Mouse (Mus musculus): ENCODE results near the gene Rgs5. TPM values are rescaled to one million over a fixed set of nuclear protein-coding genes. Genes with fewer than 3 reads are reported as not detected.

Gene Rgs5
- 4.8 and 5.4 TPM in 2 replicates for polyA plus RNA-seq (2014; fragmentation: Nextera tagmentation; extraction: Ambion mirVana)

GRCm38 (mm10) chr1:169655256-169655655 is at the start of gene Rgs5:
Gene Rgs5, plus strand, starts transcription at chr1:169655501.
- WGBS, result 14% methylated on average over 8 of the region's 8 CpGs
- H3K4me2 ChIP-seq, result peak within 1 kb of the TSS; percentile 44
- no peaks in the 10 kb centered on the region for H3K27me3 ChIP-seq (replicated peaks; ENCODE audit: control insufficient read depth, insufficient read depth, low read length)
- ATAC-seq (replicated peaks; ENCODE audit: low FRiP score) (no peak), DNase-seq (ENCODE audit: low spot score) (no peak)
- H3K4me1 ChIP-seq (replicated peaks; ENCODE audit: control insufficient read depth, insufficient read depth, low read length), result no peaks in the 10 kb centered on the region
- no peak within 1 kb of the TSS for H3K9ac ChIP-seq (ENCODE audit: low read depth, low read length)
- no peak within 1 kb of the TSS for H3K4me3 ChIP-seq (ENCODE audit: low read depth, low read length)
- no peaks in the 10 kb centered on the region for H3K9me3 ChIP-seq (ENCODE audit: control insufficient read depth, low read length)
- H3K36me3 ChIP-seq (ENCODE audit: control insufficient read depth, insufficient read depth, low read length), result no peaks in the 10 kb centered on the region
- no peak within 1 kb of the TSS for H3K27ac ChIP-seq (ENCODE audit: low read depth, low read length)

GRCm38 (mm10) chr1:169606164-169606563 is 49.1 kb upstream of the Rgs5 start:
- Histone ChIP-seq H3K27me3 (replicated peaks; ENCODE audit: control insufficient read depth, insufficient read depth, low read length) (no peaks in the 10 kb centered on the region), H3K4me2 (no peak overlapping the region), H3K27ac (ENCODE audit: low read depth, low read length) (no peak overlapping the region), H3K4me3 (ENCODE audit: low read depth, low read length) (no peak overlapping the region), H3K36me3 (ENCODE audit: control insufficient read depth, insufficient read depth, low read length) (no peaks in the 10 kb centered on the region), H3K9ac (ENCODE audit: low read depth, low read length) (no peak overlapping the region), H3K4me1 (replicated peaks; ENCODE audit: control insufficient read depth, insufficient read depth, low read length) (no peaks in the 10 kb centered on the region), H3K9me3 (ENCODE audit: control insufficient read depth, low read length) (no peaks in the 10 kb centered on the region)
- WGBS, result 78% methylated on average over 3 of the region's 3 CpGs
- ATAC-seq (replicated peaks; ENCODE audit: low FRiP score) (no peak), DNase-seq (ENCODE audit: low spot score) (no peak)

- Histone ChIP-seq H3K9ac (ENCODE audit: low read depth, low read length) (no peak overlapping the region), H3K4me1 (replicated peaks; ENCODE audit: control insufficient read depth, insufficient read depth, low read length) (no peaks in the 10 kb centered on the region), H3K9me3 (ENCODE audit: control insufficient read depth, low read length) (no peaks in the 10 kb centered on the region), H3K4me3 (ENCODE audit: low read depth, low read length) (no peak overlapping the region), H3K36me3 (ENCODE audit: control insufficient read depth, insufficient read depth, low read length) (no peaks in the 10 kb centered on the region), H3K27ac (ENCODE audit: low read depth, low read length) (no peak overlapping the region), H3K4me2 (no peak overlapping the region), H3K27me3 (replicated peaks; ENCODE audit: control insufficient read depth, insufficient read depth, low read length) (no peaks in the 10 kb centered on the region)
- DNase-seq (ENCODE audit: low spot score) (no peak), ATAC-seq (replicated peaks; ENCODE audit: low FRiP score) (no peak)
- 82% methylated on average over 7 of the region's 7 CpGs for WGBS
These were observed 25.6 kb upstream of the Rgs5 start for GRCm38 (mm10) chr1:169629738-169630137.

- Histone ChIP-seq H3K4me2 (no peak overlapping the region), H3K27ac (ENCODE audit: low read depth, low read length) (no peak overlapping the region), H3K4me1 (replicated peaks; ENCODE audit: control insufficient read depth, insufficient read depth, low read length) (no peaks in the 10 kb centered on the region), H3K4me3 (ENCODE audit: low read depth, low read length) (no peak overlapping the region), H3K9me3 (ENCODE audit: control insufficient read depth, low read length) (no peaks in the 10 kb centered on the region), H3K9ac (ENCODE audit: low read depth, low read length) (no peak overlapping the region), H3K36me3 (ENCODE audit: control insufficient read depth, insufficient read depth, low read length) (no peaks in the 10 kb centered on the region), H3K27me3 (replicated peaks; ENCODE audit: control insufficient read depth, insufficient read depth, low read length) (no peaks in the 10 kb centered on the region)
- DNase-seq (ENCODE audit: low spot score) (no peak), ATAC-seq (replicated peaks; ENCODE audit: low FRiP score) (no peak)
- WGBS, result 72% methylated on average over 14 of the region's 14 CpGs
These were observed 18.0 kb upstream of the Rgs5 start for GRCm38 (mm10) chr1:169637251-169637750.

DNA sequence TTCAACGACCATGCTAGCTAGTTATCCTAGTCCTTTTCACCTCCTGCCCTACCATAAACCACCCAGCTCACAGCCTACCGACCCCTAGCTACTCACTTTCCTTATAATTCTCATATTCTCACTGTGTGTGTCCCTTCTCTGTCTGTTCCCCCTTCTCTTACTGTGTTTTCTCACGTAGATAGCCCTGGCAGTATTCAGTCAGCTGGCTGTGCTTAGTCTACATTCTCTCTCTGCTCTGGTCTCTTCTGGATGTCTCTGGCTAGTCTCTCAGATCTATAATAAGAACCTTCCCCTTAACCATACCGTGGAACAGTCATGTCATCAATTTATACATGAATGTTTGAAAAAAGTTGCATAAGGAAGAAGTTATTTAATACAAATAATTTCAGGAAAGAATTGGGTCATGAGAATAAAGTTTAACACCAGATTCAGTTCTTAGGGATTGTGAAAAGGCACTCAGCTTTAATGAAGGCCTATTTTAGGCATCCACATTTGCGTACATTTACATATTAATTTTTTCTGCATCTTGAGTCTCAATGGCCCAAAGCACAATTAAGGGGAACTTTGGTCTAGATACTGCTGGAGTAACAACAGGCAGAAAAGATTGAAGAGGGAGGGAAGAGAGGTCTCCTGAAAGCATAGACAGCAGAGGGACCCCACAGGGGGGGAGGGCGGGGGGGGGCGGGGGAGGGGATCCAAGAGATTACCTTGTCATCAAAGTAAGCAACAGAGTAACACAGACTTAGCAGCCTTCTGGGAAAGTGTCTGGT is 10.2 kb upstream of the Rgs5 start:
- H3K4me1 ChIP-seq (replicated peaks; ENCODE audit: control insufficient read depth, insufficient read depth, low read length), result no peaks in the 10 kb centered on the region
- H3K27ac ChIP-seq (ENCODE audit: low read depth, low read length), result no peak overlapping the region
- ATAC-seq (replicated peaks; ENCODE audit: low FRiP score) (no peak), DNase-seq (ENCODE audit: low spot score) (no peak)
- H3K4me2 ChIP-seq, result no peak overlapping the region
- H3K4me3 ChIP-seq (ENCODE audit: low read depth, low read length), result no peak overlapping the region
- H3K9me3 ChIP-seq (ENCODE audit: control insufficient read depth, low read length), result no peaks in the 10 kb centered on the region
- no peak overlapping the region for H3K9ac ChIP-seq (ENCODE audit: low read depth, low read length)
- H3K36me3 ChIP-seq (ENCODE audit: control insufficient read depth, insufficient read depth, low read length), result no peaks in the 10 kb centered on the region
- no peaks in the 10 kb centered on the region for H3K27me3 ChIP-seq (replicated peaks; ENCODE audit: control insufficient read depth, insufficient read depth, low read length)
- 71% methylated on average over 7 of the region's 7 CpGs for WGBS

GRCm38 (mm10) chr1:169659479-169659878 is 4.2 kb downstream of the Rgs5 start:
- no peak for ATAC-seq (replicated peaks; ENCODE audit: low FRiP score)
- 4% methylated on average over 4 of the region's 4 CpGs for WGBS

GRCm38 (mm10) chr1:169667328-169667727 is 12.0 kb downstream of the Rgs5 start:
- no peak for DNase-seq (ENCODE audit: low spot score)
- no peaks in the 10 kb centered on the region for H3K9me3 ChIP-seq (ENCODE audit: control insufficient read depth, low read length)

More at GRCm38 (mm10) chr1:169659479-169659878, 4.2 kb downstream of the Rgs5 start:
- no peak for DNase-seq (ENCODE audit: low spot score)
- no peaks in the 10 kb centered on the region for H3K27me3 ChIP-seq (replicated peaks; ENCODE audit: control insufficient read depth, insufficient read depth, low read length)
- no peak overlapping the region for H3K4me2 ChIP-seq
- H3K27ac ChIP-seq (ENCODE audit: low read depth, low read length), result no peak overlapping the region
- no peaks in the 10 kb centered on the region for H3K36me3 ChIP-seq (ENCODE audit: control insufficient read depth, insufficient read depth, low read length)
- no peak overlapping the region for H3K4me3 ChIP-seq (ENCODE audit: low read depth, low read length)
- no peaks in the 10 kb centered on the region for H3K4me1 ChIP-seq (replicated peaks; ENCODE audit: control insufficient read depth, insufficient read depth, low read length)
- H3K9ac ChIP-seq (ENCODE audit: low read depth, low read length), result no peak overlapping the region
- no peaks in the 10 kb centered on the region for H3K9me3 ChIP-seq (ENCODE audit: control insufficient read depth, low read length)

DNA sequence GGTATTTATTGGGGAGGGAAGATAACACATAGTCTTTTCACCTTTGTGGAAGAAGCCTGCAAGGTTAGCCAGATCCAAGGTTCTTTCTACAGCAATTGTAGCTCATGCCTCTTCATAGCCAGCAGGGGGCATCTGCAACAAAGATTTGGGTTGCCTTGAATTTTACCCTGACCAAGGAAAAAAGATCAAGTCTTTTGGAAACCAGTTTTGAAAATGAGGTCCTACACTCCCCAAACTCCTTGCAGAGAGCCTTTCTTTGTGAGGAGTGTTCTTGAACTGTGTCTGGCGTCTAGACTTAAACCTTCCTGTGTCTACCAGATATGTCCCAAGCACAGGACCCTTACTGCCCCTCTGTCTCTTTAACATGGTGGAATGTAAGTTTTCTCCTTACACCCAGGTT is 15.4 kb downstream of the Rgs5 start:
- Histone ChIP-seq H3K4me3 (ENCODE audit: low read depth, low read length) (no peak overlapping the region), H3K27me3 (replicated peaks; ENCODE audit: control insufficient read depth, insufficient read depth, low read length) (no peaks in the 10 kb centered on the region), H3K9ac (ENCODE audit: low read depth, low read length) (no peak overlapping the region), H3K9me3 (ENCODE audit: control insufficient read depth, low read length) (no peaks in the 10 kb centered on the region), H3K4me1 (replicated peaks; ENCODE audit: control insufficient read depth, insufficient read depth, low read length) (no peaks in the 10 kb centered on the region), H3K4me2 (no peak overlapping the region), H3K36me3 (ENCODE audit: control insufficient read depth, insufficient read depth, low read length) (no peaks in the 10 kb centered on the region), H3K27ac (ENCODE audit: low read depth, low read length) (no peak overlapping the region)
- WGBS, result 75% methylated on average over 1 of the region's 1 CpGs
- DNase-seq (ENCODE audit: low spot score) (no peak), ATAC-seq (replicated peaks; ENCODE audit: low FRiP score) (no peak)

More at GRCm38 (mm10) chr1:169667328-169667727, 12.0 kb downstream of the Rgs5 start:
- no peak overlapping the region for H3K9ac ChIP-seq (ENCODE audit: low read depth, low read length)
- no peak overlapping the region for H3K27ac ChIP-seq (ENCODE audit: low read depth, low read length)
- 60% methylated on average over 4 of the region's 4 CpGs for WGBS
- H3K4me3 ChIP-seq (ENCODE audit: low read depth, low read length), result no peak overlapping the region
- no peaks in the 10 kb centered on the region for H3K27me3 ChIP-seq (replicated peaks; ENCODE audit: control insufficient read depth, insufficient read depth, low read length)
- H3K4me2 ChIP-seq, result no peak overlapping the region
- H3K36me3 ChIP-seq (ENCODE audit: control insufficient read depth, insufficient read depth, low read length), result no peaks in the 10 kb centered on the region
- no peak for ATAC-seq (replicated peaks; ENCODE audit: low FRiP score)
- no peaks in the 10 kb centered on the region for H3K4me1 ChIP-seq (replicated peaks; ENCODE audit: control insufficient read depth, insufficient read depth, low read length)

DNA sequence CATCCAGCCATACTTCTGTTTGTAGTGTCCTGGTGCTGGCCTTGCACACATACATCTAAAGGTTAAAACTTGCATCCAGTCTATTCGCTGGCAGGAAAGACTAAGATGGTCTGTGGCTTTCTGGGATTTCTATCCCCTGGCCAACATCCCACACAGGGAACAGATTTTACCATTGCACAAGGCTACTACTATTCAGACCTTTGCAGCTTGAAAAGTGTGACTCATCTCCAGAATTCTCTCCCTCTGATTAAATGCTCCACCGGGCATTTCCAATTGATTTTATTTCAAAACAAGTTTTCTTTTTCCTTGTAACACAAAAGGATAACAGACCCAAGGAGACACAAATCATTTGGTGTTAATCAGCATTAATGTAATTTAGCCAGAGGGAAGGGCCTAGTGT is 16.5 kb downstream of the Rgs5 start:
- 84% methylated on average over 2 of the region's 2 CpGs for WGBS
- Histone ChIP-seq H3K9me3 (ENCODE audit: control insufficient read depth, low read length) (no peaks in the 10 kb centered on the region), H3K4me3 (ENCODE audit: low read depth, low read length) (no peak overlapping the region), H3K36me3 (ENCODE audit: control insufficient read depth, insufficient read depth, low read length) (no peaks in the 10 kb centered on the region), H3K4me2 (no peak overlapping the region), H3K27me3 (replicated peaks; ENCODE audit: control insufficient read depth, insufficient read depth, low read length) (no peaks in the 10 kb centered on the region), H3K27ac (ENCODE audit: low read depth, low read length) (no peak overlapping the region), H3K4me1 (replicated peaks; ENCODE audit: control insufficient read depth, insufficient read depth, low read length) (no peaks in the 10 kb centered on the region), H3K9ac (ENCODE audit: low read depth, low read length) (no peak overlapping the region)
- DNase-seq (ENCODE audit: low spot score) (no peak), ATAC-seq (replicated peaks; ENCODE audit: low FRiP score) (no peak)

Data from liver, embryonic 11.5 days (tissue).